Mouse (Mus musculus): ENCODE results near the gene Tmem236.

DNA sequence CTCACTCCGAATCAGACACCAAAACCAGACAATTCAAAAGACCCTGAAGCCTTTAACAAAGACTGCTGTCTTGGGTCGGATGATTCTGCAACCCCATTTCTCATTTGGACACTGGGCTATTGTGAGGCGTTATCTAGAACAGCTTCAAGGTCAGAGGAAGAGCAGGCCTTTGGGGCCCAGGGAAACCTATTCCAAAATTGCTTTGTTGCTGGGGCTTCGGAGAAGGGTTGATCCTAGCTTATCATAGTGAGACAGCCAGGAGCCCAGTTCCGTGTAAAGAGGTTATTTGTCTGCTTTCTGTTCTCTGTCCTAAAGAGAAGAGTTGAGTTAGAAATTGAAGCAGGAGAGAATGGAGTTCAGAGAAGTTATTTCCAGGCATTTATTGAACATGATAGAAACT is 64.8 kb downstream of the Tmem236 start:
- TF ChIP-seq CTCF (IDR thresholded peaks at IDR 0.05) (no peak), EP300 (IDR thresholded peaks at IDR 0.05) (no peak)
